Mouse (Mus musculus) CH12.LX (cell line): ENCODE measurements around the gene Cdh22. TPM values are rescaled to one million over a fixed set of nuclear protein-coding genes. Genes with fewer than 3 reads are reported as not detected.

Experiments used
- DNase-seq: peaks from one replicate; pipeline ENCODE4 v3.0.0-alpha.2; 2013; ENCODE audit errors: extremely low read depth
- H3K27ac ChIP-seq: 2 replicates; pipeline ENCODE4 v1.5.1; 2012; ENCODE audit warnings: low read depth, mild to moderate bottlenecking, control low read depth, moderate library complexity; ENCODE audit not compliant: insufficient read depth
- H3K27me3 ChIP-seq: replicated peaks from 2 replicates; pipeline ENCODE3; 2012; ENCODE audit warnings: inconsistent platforms
- H3K36me3 ChIP-seq, 2 experiments: replicated peaks in 1 of 2; 2 replicates each; pipeline versions ENCODE3 to v1.6.1; 2012; ENCODE audit warnings: inconsistent platforms in 1 of 2, low read length in 1 of 2, mild to moderate bottlenecking in 1 of 2, mixed read lengths in 1 of 2, moderate library complexity in 1 of 2; ENCODE audit not compliant: control insufficient read depth in 1 of 2, insufficient read depth in 1 of 2
- H3K4me1 ChIP-seq, 2 experiments: 2 replicates each; pipeline ENCODE4 v1.6.1; 2012; ENCODE audit warnings: inconsistent platforms in 1 of 2, moderate library complexity in 1 of 2; ENCODE audit not compliant: insufficient read depth in 2 of 2, control insufficient read depth in 1 of 2
- H3K4me2 ChIP-seq: 2 replicates; pipeline ENCODE4 v1.6.1; 2012; ENCODE audit warnings: low read depth, mild to moderate bottlenecking, control low read depth; ENCODE audit not compliant: poor library complexity, insufficient read depth, severe bottlenecking
- H3K4me3 ChIP-seq, 3 experiments: fragments of 150-350 bp in 1 of 3; sonication (generic) in 1 of 3; replicated peaks in 1 of 3; 2 replicates each; pipeline versions ENCODE3 to v1.5.1; 2011 to 2012; ENCODE audit warnings: low read depth in 2 of 3, low read length in 2 of 3, mild to moderate bottlenecking in 2 of 3, moderate library complexity in 2 of 3, control low read depth in 1 of 3, improper control_type of control experiment in 1 of 3, inconsistent platforms in 1 of 3, mixed read lengths in 1 of 3; ENCODE audit not compliant: poor library complexity in 1 of 3
- H3K79me2 ChIP-seq: replicated peaks from 2 replicates; pipeline ENCODE4 v1.6.1; 2012; ENCODE audit warnings: mild to moderate bottlenecking, moderate library complexity; ENCODE audit not compliant: control insufficient read depth, poor library complexity, insufficient read depth, severe bottlenecking; ENCODE audit errors: extremely low read depth
- H3K9ac ChIP-seq: 2 replicates; pipeline ENCODE4 v1.6.1; 2012; ENCODE audit warnings: low read depth, mild to moderate bottlenecking, control low read depth, moderate library complexity; ENCODE audit not compliant: insufficient read depth
- H3K9me3 ChIP-seq: replicated peaks from 2 replicates; pipeline ENCODE3; 2012; ENCODE audit warnings: low read length, inconsistent platforms, mixed read lengths
- BHLHE40 ChIP-seq: IDR thresholded peaks from 2 replicates; pipeline ENCODE4 v1.6.1; 2011; ENCODE audit warnings: mild to moderate bottlenecking, low read depth, low read length, improper control_type of control experiment
- CHD1 ChIP-seq: IDR thresholded peaks from 2 replicates; pipeline ENCODE4 v1.6.1; 2012; ENCODE audit warnings: low read depth, low read length, improper control_type of control experiment, inconsistent platforms
- CTCF ChIP-seq, 2 experiments: IDR thresholded peaks in 1 of 2; conservative IDR thresholded peaks in 1 of 2; 2 replicates each; pipeline ENCODE4 v1.5.1; 2011 to 2012; ENCODE audit warnings: low read depth in 2 of 2, low read length in 2 of 2, improper control_type of control experiment in 1 of 2, inconsistent platforms in 1 of 2, mild to moderate bottlenecking in 1 of 2, moderate library complexity in 1 of 2
- EP300 ChIP-seq: IDR thresholded peaks from 2 replicates; pipeline ENCODE4 v1.6.1; 2011; ENCODE audit warnings: low read length, improper control_type of control experiment
- GABPA ChIP-seq: IDR thresholded peaks from 2 replicates; pipeline ENCODE4 v1.6.1; 2012; ENCODE audit warnings: low read depth, low read length, improper control_type of control experiment, inconsistent platforms; ENCODE audit not compliant: insufficient replicate concordance
- HCFC1 ChIP-seq: IDR thresholded peaks from 2 replicates; pipeline ENCODE4 v1.6.1; 2012; ENCODE audit warnings: low read depth, mild to moderate bottlenecking, inconsistent platforms, low read length, improper control_type of control experiment
- JUND ChIP-seq: conservative IDR thresholded peaks from 2 replicates; pipeline ENCODE4 v1.6.1; 2011; ENCODE audit warnings: low read depth, low read length, improper control_type of control experiment
- KAT2A ChIP-seq: IDR thresholded peaks from 2 replicates; pipeline ENCODE4 v1.6.1; 2012; ENCODE audit warnings: low read length, improper control_type of control experiment, inconsistent platforms; ENCODE audit not compliant: insufficient replicate concordance
- MAZ ChIP-seq: IDR thresholded peaks from 2 replicates; pipeline ENCODE4 v1.6.1; 2012; ENCODE audit warnings: low read depth, mild to moderate bottlenecking, inconsistent platforms, low read length, improper control_type of control experiment, moderate library complexity
- MXI1 ChIP-seq: IDR thresholded peaks from 2 replicates; pipeline ENCODE4 v1.6.1; 2011; ENCODE audit warnings: mild to moderate bottlenecking, low read depth, low read length, improper control_type of control experiment
- MYC ChIP-seq: IDR thresholded peaks from 2 replicates; pipeline ENCODE4 v1.6.1; 2011; ENCODE audit warnings: low read depth, mild to moderate bottlenecking, improper control_type of control experiment, low read length
- NRF1 ChIP-seq: IDR thresholded peaks from 2 replicates; pipeline ENCODE4 v1.6.1; 2014; ENCODE audit warnings: low read depth, mild to moderate bottlenecking, inconsistent platforms, low read length, improper control_type of control experiment, moderate library complexity
- PAX5 ChIP-seq: IDR thresholded peaks from 2 replicates; pipeline ENCODE4 v1.6.1; 2012; ENCODE audit warnings: low read length, inconsistent platforms, mixed read lengths
- RAD21 ChIP-seq: IDR thresholded peaks from 2 replicates; pipeline ENCODE4 v1.6.1; 2011; ENCODE audit warnings: low read depth, mild to moderate bottlenecking, low read length, improper control_type of control experiment, moderate library complexity
- RCOR1 ChIP-seq: conservative IDR thresholded peaks from 2 replicates; pipeline ENCODE4 v1.6.1; 2012; ENCODE audit warnings: low read depth, mild to moderate bottlenecking, inconsistent platforms, low read length, improper control_type of control experiment
- SMC3 ChIP-seq: IDR thresholded peaks from 2 replicates; pipeline ENCODE4 v1.6.1; 2011; ENCODE audit warnings: low read depth, low read length, improper control_type of control experiment
- UBTF ChIP-seq: IDR thresholded peaks from 2 replicates; pipeline ENCODE4 v1.6.1; 2012; ENCODE audit warnings: low read depth, mild to moderate bottlenecking, inconsistent platforms, low read length, improper control_type of control experiment, moderate library complexity
- USF2 ChIP-seq: conservative IDR thresholded peaks from 2 replicates; pipeline ENCODE4 v1.6.1; 2011; ENCODE audit warnings: low read depth, low read length, improper control_type of control experiment
- ZMIZ1 ChIP-seq: IDR thresholded peaks from 2 replicates; pipeline ENCODE4 v1.6.1; 2012; ENCODE audit warnings: low read depth, mild to moderate bottlenecking, inconsistent platforms, low read length, improper control_type of control experiment
- ZNF384 ChIP-seq: IDR thresholded peaks from 2 replicates; pipeline ENCODE4 v1.6.1; 2012; ENCODE audit warnings: low read depth, low read length, improper control_type of control experiment, inconsistent platforms
- dilution Hi-C: fragments of 300-500 bp; cut with MboI; formaldehyde crosslinking; loops from 2 replicates; pipeline ENCODE4 v1.14.3; 2020; ENCODE audit warnings: low sequenced_read_pairs; ENCODE audit not compliant: extremely low pct_unique_long_range_greater_than_20kb, extremely low pct_ligation_motif_present
- in situ Hi-C: fragments of 300-500 bp; cut with MboI; formaldehyde crosslinking; loops from 3 replicates; pipeline ENCODE4 v1.14.3; 2019; ENCODE audit warnings: low sequenced_read_pairs, low pct_ligation_motif_present, low pct_unique_long_range_greater_than_20kb, mixed read lengths
- polyA plus RNA-seq: library from polyadenylated mRNA; unstranded; fragments of >175 nt; gene quantifications from 2 replicates; pipeline ENCODE4 v1.2.1, GENCODE M21; 2012; ENCODE audit warnings: low read depth; ENCODE audit not compliant: insufficient read length
- total RNA-seq, 2 experiments: library from RNA; depleted of rRNA; stranded (reverse); fragments of 300-350 nt in 1 of 2; fragments of >200 nt in 1 of 2; gene quantifications; 2 replicates each; pipeline ENCODE4 v1.2.3; 2012 to 2014

Gene Cdh22
- total and polyA plus RNA-seq, 3 experiments: 0.08 TPM; not detected in 2

- no peaks in the 10 kb centered on the region for H3K36me3 ChIP-seq
- H3K4me1 ChIP-seq: 0 out of 4 replicates have a peak, but pooled peaks cover 0 to 5% of the 10 kb centered on the region in 2 experiments
- no peak overlapping the region for H3K27ac ChIP-seq
- H3K9me3 ChIP-seq: no peaks in the 10 kb centered on the region
- no peak overlapping the region for H3K4me3 ChIP-seq
- no peaks in the 10 kb centered on the region for H3K79me2 ChIP-seq
- in situ Hi-C loops (no loop called here), dilution Hi-C loops (no loop called here)
- no peak overlapping the region for H3K4me2 ChIP-seq
- TF ChIP-seq CHD1: no peak
- no peak for TF ChIP-seq MYC
- no peak for TF ChIP-seq EP300
- no peak for TF ChIP-seq NRF1
- TF ChIP-seq ZMIZ1: no peak
- TF ChIP-seq CTCF (conservative IDR thresholded peaks at IDR 0.05 in 1 of 2, IDR thresholded peaks at IDR 0.05 in 1 of 2; ENCODE audit: low read depth in 2 of 2, low read length in 2 of 2): no peak
- TF ChIP-seq PAX5: no peak
- no peak for TF ChIP-seq GABPA
- TF ChIP-seq RCOR1: no peak
- TF ChIP-seq RAD21: no peak
- TF ChIP-seq SMC3: no peak
- no peak for TF ChIP-seq ZNF384
- TF ChIP-seq UBTF: no peak
- TF ChIP-seq MAZ: no peak
- no peak for TF ChIP-seq JUND
- TF ChIP-seq BHLHE40: no peak
- TF ChIP-seq USF2: no peak
- no peak for TF ChIP-seq MXI1
- no peak for TF ChIP-seq HCFC1
- H3K9ac ChIP-seq: no peak overlapping the region
- DNase-seq: no peak
- H3K27me3 ChIP-seq: peaks cover 89% of the 10 kb centered on the region
Measured at GRCm38 (mm10) chr2:165204931-165205330, 29.7 kb downstream of the Cdh22 start.

GRCm38 (mm10) chr2:165201761-165202751, 32.6 kb downstream of the Cdh22 start:
- Histone ChIP-seq H3K27ac (no peak overlapping the region), H3K79me2 (no peaks in the 10 kb centered on the region), H3K9ac (no peak overlapping the region), H3K27me3 (peaks cover 91% of the 10 kb centered on the region), H3K4me2 (no peak overlapping the region), H3K9me3 (peaks cover 10% of the 10 kb centered on the region), H3K36me3 (no peaks in the 10 kb centered on the region), H3K4me1 (no peaks in the 10 kb centered on the region), H3K4me3 (no peak overlapping the region)
- TF ChIP-seq ZNF384 (no peak), ZMIZ1 (no peak), KAT2A (no peak)
- dilution Hi-C loops (no loop called here), in situ Hi-C loops (no loop called here)
- DNase-seq: no peak
